Mouse (Mus musculus): ENCODE measurements around the gene Atp5d.

The Atp5d gene

DNA sequence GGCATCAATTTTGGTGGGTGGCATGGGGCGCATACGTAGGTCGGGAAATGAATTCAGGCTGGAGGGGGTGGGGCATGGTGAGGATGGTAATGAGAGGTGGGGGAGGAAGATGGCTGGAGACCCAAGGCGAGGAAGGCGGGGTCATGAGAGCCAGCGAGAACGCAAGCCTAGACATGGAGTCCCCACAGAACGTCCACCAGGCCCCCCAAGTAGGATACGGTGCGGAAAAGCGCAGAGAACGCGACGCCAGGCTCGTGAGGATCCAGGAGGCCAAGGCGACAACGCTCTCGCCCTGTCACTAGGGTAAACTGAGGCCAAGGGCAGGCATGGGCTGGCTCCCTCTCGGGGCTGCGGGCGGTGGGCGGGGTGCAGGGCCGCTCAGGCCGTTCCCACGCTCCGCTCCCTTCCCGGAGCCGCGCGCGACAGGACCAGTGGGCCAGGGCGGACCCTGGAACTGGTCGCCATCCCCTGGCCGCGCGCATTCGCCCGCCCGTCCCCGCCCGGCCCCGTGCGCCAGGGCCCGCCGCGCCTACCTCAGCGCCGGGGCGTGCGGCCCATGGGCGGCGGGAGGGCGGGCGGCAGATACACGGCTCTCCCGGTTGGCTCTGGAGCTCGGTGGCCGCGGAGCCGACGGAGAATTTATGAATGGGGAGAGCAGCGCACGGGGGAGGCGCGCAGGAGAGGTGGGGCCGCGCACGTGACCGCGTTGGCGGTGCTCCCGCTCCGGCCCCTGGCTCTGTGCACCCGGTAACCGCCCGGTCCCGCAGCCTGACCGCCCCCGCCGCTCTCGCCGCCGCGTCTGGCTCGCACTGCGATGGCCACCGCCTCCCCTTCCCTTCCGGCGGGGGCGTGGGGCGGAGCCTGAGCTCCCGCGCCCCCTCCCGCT lies at the start of gene Atp5d:
Atp5d (plus strand) TSS at position 80 of the 886 bp plus-strand sequence.
- peak; percentile 67 to 78 for DNase-seq

GRCm38 (mm10) chr10:80089146-80089545 lies 49.3 kb upstream of the Atp5d start:
- DNase-seq: no peak

GRCm38 (mm10) chr10:80091527-80091926 lies 46.9 kb upstream of the Atp5d start:
- peak in 1 of 2 experiments; percentile 57 for DNase-seq

- DNase-seq: peak in 1 of 2 experiments; percentile 52
Measured at GRCm38 (mm10) chr10:80092690-80093089, 45.7 kb upstream of the Atp5d start.

- no peak for DNase-seq
Measured at GRCm38 (mm10) chr10:80094085-80094484, 44.3 kb upstream of the Atp5d start.

DNA sequence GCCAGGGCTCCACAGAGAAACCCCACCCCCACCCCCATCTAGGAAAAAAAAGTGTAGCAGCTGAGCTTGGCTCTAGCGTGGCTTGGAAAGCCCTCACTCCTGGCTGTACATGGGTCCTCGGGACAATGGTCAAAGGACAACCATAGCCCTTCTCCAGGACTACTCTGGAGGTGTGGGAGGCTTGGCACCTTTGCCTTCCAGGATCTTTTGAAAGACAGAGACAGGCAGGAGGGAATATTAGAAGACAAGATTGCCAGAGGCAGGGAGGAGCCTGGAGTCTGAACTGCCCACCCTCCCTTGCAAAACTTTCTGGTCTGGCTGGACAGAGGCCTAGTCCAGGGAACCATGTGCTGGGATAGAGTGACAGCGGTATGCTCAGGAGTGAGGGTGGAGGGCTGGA lies 43.7 kb upstream of the Atp5d start:
- DNase-seq: no peak

DNA sequence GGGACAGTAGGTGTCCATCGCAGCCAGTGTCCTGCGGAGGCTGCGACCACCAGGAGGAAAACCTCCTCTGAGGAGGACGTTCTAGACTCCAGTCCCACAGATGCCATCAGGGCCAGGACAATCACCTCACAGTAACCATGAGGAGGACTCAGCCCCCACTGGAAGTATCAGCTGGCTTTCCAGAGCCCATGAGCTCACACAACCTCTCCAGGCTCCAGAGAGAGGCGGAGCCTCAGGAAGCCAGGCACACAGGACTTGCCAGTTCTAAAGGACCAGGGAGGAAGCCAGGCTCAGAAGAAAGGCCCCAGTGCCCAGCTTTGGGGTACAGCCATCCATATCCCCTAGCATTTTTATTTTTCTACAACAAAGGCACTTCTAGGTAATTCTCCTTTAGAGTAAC lies 42.9 kb upstream of the Atp5d start:
- peak in 1 of 2 experiments; percentile 60 for DNase-seq

GRCm38 (mm10) chr10:80097275-80097674 lies 41.2 kb upstream of the Atp5d start:
- peak; percentile 45 to 62 for DNase-seq

- peak in 1 of 2 experiments; percentile 49 for DNase-seq
Measured at GRCm38 (mm10) chr10:80098630-80099029, 39.8 kb upstream of the Atp5d start.

DNA sequence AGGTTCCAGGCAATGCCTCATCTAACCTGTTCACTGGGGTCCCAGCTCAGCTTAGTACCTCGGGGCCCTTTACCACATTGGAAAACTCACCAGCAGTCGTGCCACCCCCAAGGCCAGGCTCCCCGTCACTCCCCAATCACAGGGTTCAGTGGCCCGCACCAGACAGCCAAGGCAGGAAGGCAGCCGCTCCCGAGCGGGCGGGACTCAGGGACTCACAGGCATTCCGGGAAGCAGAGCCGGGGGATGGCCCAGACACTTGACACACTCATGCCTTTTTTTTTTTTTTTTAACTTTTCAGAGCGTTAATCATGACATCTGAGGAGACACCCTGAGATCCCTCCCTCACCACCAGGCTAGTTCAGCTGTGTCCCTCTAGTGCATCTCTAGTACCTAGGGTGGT lies 37.5 kb upstream of the Atp5d start:
- DNase-seq: peak; percentile 62 to 71

- peak; percentile 94 for DNase-seq
Measured at GRCm38 (mm10) chr10:80102216-80102915, 36.1 kb upstream of the Atp5d start.

- DNase-seq: no peak
Measured at GRCm38 (mm10) chr10:80103032-80103431, 35.4 kb upstream of the Atp5d start.

DNA sequence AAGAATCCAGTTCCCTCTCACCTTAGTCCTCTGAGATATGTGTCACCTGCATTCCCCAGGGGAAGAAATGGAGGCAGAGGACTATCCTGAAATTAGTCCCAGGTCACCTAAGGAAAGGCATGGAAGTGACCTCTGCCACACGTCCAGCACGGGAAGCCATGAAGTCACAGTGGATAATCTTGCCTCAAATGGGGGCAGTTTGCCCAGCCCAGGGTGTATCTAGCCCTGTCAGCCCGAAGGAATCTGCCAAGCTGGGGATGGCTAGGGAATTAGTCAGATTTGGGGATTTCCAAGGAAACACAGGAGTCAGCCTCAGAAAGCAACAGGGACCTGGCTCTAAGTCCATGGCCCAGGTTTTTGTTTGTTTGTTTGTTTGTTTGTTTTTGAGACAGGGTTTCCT lies 34.3 kb upstream of the Atp5d start:
- DNase-seq: no peak

DNA sequence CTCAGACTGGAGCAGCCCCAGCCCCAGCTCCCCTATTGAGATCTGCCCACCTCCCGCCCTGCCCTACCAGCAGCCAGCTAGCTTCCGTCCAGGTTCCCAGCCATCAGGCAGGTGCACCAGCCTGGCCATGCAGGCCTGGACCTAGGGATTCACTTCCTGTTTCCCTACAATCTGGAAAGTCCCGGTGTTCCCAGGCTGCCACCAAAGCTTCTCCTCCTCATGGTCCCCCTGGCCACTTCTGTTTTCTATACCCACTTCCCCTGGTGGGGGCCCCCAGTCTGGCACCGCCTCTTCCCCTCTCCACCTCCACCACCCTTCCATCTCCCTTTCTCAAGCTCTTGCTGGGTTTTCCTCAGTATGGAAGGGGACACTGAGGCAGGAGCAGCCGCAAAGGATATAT lies 33.0 kb upstream of the Atp5d start, which contains the start of gene Sbno2:
Sbno2 (minus strand) TSS at position 112 of the 400 bp plus-strand sequence.
- DNase-seq: peak; percentile 52 to 59

DNA sequence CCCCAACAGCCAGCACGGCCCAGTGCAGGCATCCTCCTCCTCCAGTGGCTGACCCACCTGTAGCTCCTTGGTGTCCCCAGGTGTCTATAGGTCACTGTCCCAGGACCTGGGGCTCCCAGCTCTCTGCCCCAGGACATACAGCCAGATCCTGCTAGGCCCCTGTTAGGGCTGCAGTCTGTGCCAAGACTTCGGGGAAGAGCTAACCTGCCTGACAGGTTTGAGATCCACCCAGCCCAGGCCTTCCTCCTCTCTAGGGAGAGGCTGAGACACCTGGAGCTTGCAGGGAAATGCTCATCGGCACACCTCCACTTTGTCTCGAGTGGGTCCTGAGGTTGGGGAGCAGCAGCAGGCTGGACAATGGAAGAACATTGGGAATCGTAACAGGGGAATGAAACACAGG lies 32.5 kb upstream of the Atp5d start:
- DNase-seq: no peak

DNA sequence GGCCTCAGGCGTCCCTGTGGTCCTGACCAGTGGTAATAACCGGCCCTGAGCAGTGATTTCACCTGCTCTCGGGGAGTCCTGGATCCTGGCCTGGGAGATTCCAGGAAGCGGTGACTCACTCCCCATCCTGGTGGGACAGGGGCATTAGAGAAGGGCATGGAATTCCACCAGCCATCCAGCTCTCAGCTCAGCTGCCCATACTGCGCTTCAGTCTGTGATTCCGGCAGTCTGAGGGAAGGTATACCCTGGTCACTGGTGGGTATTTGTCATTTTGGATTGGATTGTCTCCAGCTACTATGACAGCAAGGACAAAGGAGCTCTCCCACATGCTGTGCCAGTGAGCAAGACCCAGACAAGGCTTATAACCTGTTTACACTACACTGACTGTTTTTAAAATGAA lies 30.8 kb upstream of the Atp5d start:
- no peak for DNase-seq

- peak; percentile 91 to 94 for DNase-seq
Measured at GRCm38 (mm10) chr10:80114341-80115284, 23.8 kb upstream of the Atp5d start.

GRCm38 (mm10) chr10:80115290-80115943 lies 23.0 kb upstream of the Atp5d start, which contains the start of gene Stk11:
Gene Stk11 (plus strand): TSS chr10:80115803.
- DNase-seq: peak; percentile 99 to 100

- DNase-seq: no peak
Measured at GRCm38 (mm10) chr10:80115944-80116335, 22.5 kb upstream of the Atp5d start.

- DNase-seq: peak in 1 of 2 experiments; percentile 39
Measured at GRCm38 (mm10) chr10:80116563-80116926, 21.9 kb upstream of the Atp5d start.

DNA sequence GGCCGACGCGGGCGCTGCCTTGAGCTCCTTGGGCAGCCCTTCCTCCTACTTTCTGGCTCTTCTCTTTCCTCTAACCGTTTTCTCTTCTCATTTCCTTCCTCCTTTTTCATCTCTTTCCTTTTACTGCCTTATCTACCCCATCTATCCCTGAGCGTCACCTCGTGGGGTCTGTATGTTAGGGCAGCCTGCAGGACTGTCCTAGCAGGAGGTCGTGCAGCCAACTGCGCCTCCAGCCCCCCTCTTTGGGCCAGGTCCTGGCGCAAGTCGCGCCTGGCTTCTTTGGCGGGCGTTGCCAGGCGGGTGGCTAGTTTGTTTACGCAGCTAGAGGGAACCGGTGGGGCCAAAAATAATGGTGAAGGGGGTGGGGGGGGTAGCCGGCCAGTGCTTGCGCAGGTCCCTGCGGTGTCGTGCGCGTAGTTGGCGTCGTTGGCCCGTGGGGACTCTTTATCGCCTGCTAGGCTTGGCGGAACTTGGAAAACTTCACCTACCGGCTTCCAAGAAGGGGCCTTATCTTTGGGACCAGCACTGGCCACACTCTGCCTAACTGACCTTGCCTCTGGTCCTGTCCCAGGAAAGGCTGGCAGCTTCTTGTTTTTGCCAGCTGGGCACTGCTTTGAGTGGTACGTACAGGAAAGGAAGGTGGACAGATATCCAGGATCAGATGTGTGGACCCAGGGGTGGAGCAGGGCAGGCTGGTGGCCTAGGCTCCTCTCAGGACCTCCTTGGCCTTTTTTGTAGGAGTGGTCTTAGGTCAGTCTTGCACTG lies 21.3 kb upstream of the Atp5d start:
- peak; percentile 64 to 73 for DNase-seq

All from lung, postnatal 4 days (tissue).